Mouse (Mus musculus): ENCODE results near the gene Mapk8.
A peak's percentile ranks its signal among the peaks of the same experiment; 100 is the strongest.
"Not testable (repeated sequence)": the region's sequence is repeated elsewhere in the genome, so short reads cannot be mapped to it uniquely, and the experiment has no call there.

Mapk8 gene

GRCm38 (mm10) chr14:33447027-33447569, at the start of gene Mapk8:
Gene Mapk8 (minus strand): TSS chr14:33447158.
- peak; percentile 95 for DNase-seq

- DNase-seq, result no peak
Measured at GRCm38 (mm10) chr14:33495226-33495625, 48.3 kb upstream of the Mapk8 start.

- no peak for DNase-seq
Measured at GRCm38 (mm10) chr14:33487805-33488550, 41.0 kb upstream of the Mapk8 start.

DNA sequence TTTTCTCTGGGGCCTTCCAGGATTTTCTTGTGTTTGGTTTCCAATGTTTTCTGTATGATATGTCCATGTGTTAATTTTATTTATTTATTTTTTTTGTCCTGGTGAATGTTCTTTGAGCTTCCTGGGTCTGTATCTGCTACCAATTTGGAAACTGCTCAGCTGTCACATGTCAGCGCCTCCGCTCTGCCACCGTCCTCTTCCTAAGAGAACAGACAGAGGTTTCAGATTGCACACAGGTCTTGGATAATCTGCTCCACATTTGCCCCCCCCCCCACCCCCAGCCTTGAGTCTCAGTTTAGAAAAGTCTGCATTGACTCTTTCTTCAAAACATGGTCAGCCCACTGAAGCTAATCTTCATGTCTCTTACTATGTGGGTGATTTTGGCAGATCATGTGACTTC, 35.0 kb upstream of the Mapk8 start:
- DNase-seq, result no peak

GRCm38 (mm10) chr14:33476094-33476760, 29.3 kb upstream of the Mapk8 start:
- no peak for DNase-seq

GRCm38 (mm10) chr14:33474461-33474860, 27.5 kb upstream of the Mapk8 start:
- no peak for DNase-seq

DNA sequence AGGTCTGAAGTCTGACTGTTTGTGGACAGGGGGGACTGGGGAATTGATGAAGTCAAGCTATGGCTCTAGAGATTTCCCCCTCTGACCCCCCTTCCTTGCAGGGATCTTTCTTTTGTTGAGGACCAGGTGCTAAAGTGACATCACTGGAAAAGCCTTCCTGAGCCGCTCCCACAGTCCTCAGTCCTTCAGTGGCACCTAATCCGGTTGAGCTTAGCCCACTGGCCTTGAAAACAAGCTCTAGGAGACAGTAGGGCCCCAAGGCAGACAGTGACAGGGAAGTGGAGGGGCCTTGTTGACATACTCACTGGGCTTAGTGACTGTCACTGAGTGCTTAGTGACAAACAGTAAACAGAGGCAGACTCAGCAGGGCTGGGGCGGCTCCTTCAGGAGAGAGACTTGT, 24.4 kb upstream of the Mapk8 start, which contains the start of gene Frmpd2:
TSS of gene Frmpd2 (plus strand) at position 366 of the 400 bp plus-strand sequence.
- no peak for DNase-seq

DNA sequence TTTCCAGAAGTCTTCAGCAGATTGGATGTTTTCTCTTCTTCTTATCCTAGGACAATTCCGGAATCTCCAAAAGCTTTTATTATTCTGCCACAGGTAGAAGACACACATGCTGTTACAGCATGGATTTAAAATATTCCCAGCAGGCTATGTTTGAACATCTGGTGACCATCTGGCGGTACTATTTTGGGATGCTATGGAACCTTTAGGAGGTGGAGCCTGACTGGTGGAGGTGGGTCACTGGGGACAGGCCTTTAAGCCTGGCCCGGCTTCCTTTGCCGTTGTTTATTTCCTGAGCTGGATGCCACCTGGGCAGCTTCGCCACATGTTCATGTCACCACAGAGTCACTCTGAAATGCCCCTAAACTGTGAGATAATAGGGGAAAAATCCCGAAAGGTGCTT, 20.8 kb upstream of the Mapk8 start:
- DNase-seq, result no peak

DNA sequence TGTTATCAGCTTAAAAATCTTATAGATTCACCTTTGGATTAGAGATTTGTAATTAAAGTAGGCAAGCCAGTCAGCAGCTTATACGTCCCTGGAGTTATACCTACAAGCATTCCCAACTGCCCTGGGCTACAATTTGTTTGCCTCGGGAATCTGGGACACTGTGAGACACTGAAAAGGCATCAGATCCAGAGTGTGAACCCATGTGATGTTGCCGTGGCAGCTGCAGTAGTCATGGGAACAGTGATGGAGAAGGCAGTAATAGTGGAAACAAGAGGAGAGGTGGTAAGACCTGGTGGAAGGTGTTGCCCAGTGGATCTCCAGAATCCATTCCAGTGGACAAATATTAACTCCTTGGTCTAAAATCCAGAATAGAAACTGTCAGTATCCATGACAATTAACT, 16.7 kb upstream of the Mapk8 start:
- no peak for DNase-seq

- no peak for DNase-seq
Measured at GRCm38 (mm10) chr14:33450331-33450730, 3.4 kb upstream of the Mapk8 start.

DNA sequence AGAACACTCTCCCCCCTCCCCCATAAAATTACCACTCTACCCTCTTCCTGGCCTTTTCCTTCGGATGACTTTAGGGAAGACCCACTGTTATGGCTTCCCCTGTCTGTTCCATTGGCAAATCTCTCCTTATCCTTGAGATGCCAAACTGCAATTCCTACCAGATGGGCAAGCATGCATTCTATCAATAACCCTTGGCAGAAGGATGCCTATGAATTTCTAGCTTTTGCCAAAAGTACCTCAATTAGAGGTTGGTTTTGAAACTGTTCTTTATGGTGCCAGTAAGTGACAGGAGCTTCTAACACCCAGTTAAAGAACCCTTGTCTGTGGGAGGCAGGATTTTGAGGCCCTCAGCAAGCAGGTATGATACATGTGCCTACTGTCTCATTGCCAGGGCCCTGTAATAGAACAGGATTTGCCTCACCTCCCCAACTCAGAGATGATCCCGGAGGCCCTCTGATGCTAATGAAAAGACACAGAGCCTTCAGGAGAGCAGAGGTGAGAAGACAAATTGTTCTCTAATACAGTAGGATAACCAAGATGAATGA, 2.4 kb upstream of the Mapk8 start:
- DNase-seq, result no peak

- no peak for DNase-seq
Measured at GRCm38 (mm10) chr14:33448276-33448675, 1.3 kb upstream of the Mapk8 start.

DNA sequence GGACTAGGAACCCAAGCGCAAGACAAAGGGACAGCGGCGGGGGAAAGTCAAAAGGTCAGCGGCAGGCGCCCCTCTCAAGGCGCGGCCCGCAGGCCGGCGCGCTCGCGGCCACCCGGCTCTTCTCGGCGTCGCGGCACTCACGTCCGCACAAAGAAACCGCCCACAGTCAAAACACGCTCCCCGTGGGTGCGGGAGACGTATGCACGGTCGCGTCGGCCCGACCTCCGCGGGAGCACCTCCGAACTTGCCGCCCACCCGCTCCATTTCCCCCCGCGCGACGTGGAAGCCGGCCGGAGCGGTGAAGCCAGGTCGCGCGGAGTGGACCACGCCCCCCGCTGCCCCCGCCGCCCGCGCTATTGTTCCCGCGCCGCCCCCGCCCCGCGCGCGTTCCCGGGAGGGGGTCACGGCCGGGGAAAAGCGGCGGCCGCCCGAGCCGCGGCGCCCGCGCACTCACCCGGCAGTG, 366 bp downstream of the Mapk8 start:
- DNase-seq, result no peak

DNA sequence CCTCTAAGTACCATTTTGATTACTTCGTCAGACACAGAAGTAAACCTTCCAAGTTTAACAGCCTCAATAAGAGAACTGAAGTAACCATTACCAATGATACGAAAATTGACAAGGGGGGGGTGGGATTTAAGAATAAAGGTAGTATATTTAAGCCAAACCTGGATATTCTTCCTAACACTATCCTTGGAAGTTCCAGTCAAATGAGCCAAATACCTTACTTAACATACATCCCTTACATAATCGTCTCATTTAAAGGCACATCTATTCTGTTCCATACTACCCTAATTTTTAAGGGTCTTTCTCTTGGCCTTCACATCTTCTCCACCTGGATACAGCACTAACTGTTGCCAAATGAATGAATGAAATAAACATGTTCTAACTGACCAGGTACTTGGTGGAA, 996 bp downstream of the Mapk8 start:
- DNase-seq, result no peak

- no peak for DNase-seq
Measured at GRCm38 (mm10) chr14:33443780-33444179, 3.2 kb downstream of the Mapk8 start.

- not testable (repeated sequence) for DNase-seq
Measured at GRCm38 (mm10) chr14:33432485-33432884, 14.5 kb downstream of the Mapk8 start.

- DNase-seq, result no peak
Measured at GRCm38 (mm10) chr14:33424124-33424523, 22.8 kb downstream of the Mapk8 start.

GRCm38 (mm10) chr14:33423003-33423402, 24.0 kb downstream of the Mapk8 start:
- no peak for DNase-seq

DNA sequence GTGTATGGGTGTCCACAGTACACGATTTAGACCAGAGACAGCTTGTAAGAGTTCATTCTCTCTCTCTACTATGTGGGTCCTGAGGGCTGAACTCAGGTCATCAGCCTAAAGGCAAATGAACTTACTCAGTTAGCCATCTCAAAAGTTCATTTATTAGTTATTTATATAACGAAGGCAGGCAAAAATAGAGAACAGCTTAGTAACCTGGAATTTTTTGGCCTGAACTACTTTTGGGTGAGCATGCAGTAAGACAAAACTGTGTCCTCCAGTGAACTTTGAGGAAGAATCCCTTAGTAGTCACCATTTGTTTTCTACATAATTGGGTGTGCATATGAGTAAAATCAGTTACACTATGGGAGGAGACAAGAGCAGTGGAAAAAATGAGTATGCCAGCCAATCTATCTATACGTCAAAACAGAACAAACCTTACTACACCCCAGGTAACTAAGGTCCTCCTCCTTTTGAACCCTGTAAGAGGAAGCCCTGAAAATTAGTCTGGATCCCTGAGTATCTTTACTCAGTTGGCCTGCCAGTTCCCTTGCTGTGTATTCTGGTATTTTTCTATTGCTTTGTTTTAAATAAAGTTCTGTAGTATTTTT, 28.5 kb downstream of the Mapk8 start:
- DNase-seq, result no peak

DNA sequence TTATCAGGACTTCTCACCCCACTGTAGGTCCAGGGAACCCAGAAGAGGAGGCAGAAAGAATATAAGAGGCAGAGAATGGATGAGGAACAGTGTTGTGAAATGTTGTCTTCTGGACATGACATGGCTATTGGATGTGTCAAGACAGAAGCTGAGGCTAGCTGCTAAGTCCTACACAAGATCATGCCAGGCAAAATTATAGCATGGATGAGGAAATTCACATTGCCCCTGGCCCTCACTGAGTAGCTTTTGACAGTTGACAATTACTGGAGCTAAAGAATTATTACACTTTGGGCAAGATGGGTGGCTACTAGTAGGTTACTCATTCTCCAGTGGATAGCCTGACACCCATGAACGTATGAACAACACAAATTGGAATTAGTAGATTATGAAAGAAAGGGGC, 31.2 kb downstream of the Mapk8 start:
- DNase-seq, result no peak

GRCm38 (mm10) chr14:33402331-33402730, 44.6 kb downstream of the Mapk8 start:
- DNase-seq, result peak; percentile 11

DNA sequence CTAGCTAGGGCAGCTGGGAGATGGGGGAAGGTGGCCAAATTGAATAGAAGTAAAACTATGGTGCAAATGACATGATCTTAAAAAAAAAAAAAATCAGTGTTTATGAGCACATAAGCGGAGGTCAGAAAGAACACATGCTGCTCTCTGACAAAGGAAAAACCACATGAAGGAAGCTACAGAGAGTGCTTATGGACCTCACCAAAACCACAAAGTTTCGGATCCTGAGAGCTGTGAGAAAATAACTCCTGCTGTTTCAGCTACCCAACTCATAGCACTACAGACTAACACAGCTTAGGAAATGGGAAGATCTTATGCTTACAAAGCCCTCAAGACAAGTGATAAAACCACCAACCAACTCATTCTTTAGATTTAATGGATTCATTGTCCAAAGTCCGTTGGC, 46.9 kb downstream of the Mapk8 start:
- no peak for DNase-seq
